Mouse (Mus musculus) MEL (cell line): ENCODE results near the gene Daam1.

Experiments
- CTCF ChIP-seq, 3 experiments: IDR thresholded peaks in 2 of 3; conservative IDR thresholded peaks in 1 of 3; 2 replicates each; pipeline ENCODE4 v1.5.1; 2011 to 2012; ENCODE audit warnings: low read length in 3 of 3, low read depth in 2 of 3, mild to moderate bottlenecking in 2 of 3, improper control_type of control experiment in 1 of 3, inconsistent platforms in 1 of 3, mixed read lengths in 1 of 3, moderate library complexity in 1 of 3; ENCODE audit not compliant: control insufficient read depth in 1 of 3, insufficient read depth in 1 of 3, poor library complexity in 1 of 3, severe bottlenecking in 1 of 3
- HCFC1 ChIP-seq: IDR thresholded peaks from 2 replicates; pipeline ENCODE4 v1.6.1; 2012; ENCODE audit warnings: low read depth, mild to moderate bottlenecking, inconsistent platforms, low read length, improper control_type of control experiment, moderate library complexity
- MXI1 ChIP-seq: IDR thresholded peaks from 2 replicates; pipeline ENCODE4 v1.6.1; 2011; ENCODE audit warnings: mild to moderate bottlenecking, low read depth, low read length, improper control_type of control experiment
- ZC3H11A ChIP-seq: IDR thresholded peaks from 2 replicates; pipeline ENCODE4 v1.6.1; 2012; ENCODE audit warnings: low read depth, mild to moderate bottlenecking, inconsistent platforms, low read length, improper control_type of control experiment

- no peak for TF ChIP-seq CTCF (IDR thresholded peaks at IDR 0.05 in 2 of 3, conservative IDR thresholded peaks at IDR 0.05 in 1 of 3; ENCODE audit: control insufficient read depth in 1 of 3, insufficient read depth in 1 of 3, low read depth in 2 of 3, low read length in 3 of 3, poor library complexity in 1 of 3, severe bottlenecking in 1 of 3)
- TF ChIP-seq MXI1: no peak
- no peak for TF ChIP-seq ZC3H11A
- TF ChIP-seq HCFC1: no peak
These were observed 200.3 kb downstream of the Daam1 start for GRCm38 (mm10) chr12:72031171-72031570.
